Mouse (Mus musculus) embryonic facial prominence, embryonic 15.5 days (tissue): ENCODE data around the gene C87436. TPM values are rescaled to one million over a fixed set of nuclear protein-coding genes. Genes with fewer than 3 reads are reported as not detected.

ENCODE experiments used
- ATAC-seq: fragments of 200-750 bp; cut with Nextera tagmentation; 2 replicates; pipeline ENCODE4 v1.8.0; 2017; ENCODE audit warnings: low read depth, moderate TSS enrichment; ENCODE audit not compliant: insufficient number of reproducible peaks, low FRiP score, low TSS enrichment
- H3K27ac ChIP-seq: fragments of 300-500 bp; sonication (generic); replicated peaks from 2 replicates; pipeline ENCODE4 v1.5.1; 2015; ENCODE audit warnings: mild to moderate bottlenecking, inconsistent platforms
- H3K27me3 ChIP-seq: fragments of 300-500 bp; sonication (generic); 2 replicates; pipeline ENCODE4 v1.6.1; 2015; ENCODE audit warnings: inconsistent platforms
- H3K36me3 ChIP-seq: fragments of 300-500 bp; sonication (generic); 2 replicates; pipeline ENCODE4 v1.6.1; 2015; ENCODE audit warnings: mild to moderate bottlenecking, inconsistent platforms
- H3K4me1 ChIP-seq: fragments of 300-500 bp; sonication (generic); 2 replicates; pipeline ENCODE4 v1.6.1; 2015; ENCODE audit warnings: inconsistent platforms
- H3K4me2 ChIP-seq: fragments of 300-500 bp; sonication (generic); replicated peaks from 2 replicates; pipeline ENCODE4 v1.6.1; 2015; ENCODE audit warnings: mild to moderate bottlenecking, inconsistent platforms
- H3K4me3 ChIP-seq: fragments of 300-500 bp; sonication (generic); replicated peaks from 2 replicates; pipeline ENCODE4 v1.5.1; 2015; ENCODE audit warnings: mild to moderate bottlenecking, inconsistent platforms
- H3K9ac ChIP-seq: fragments of 300-500 bp; sonication (generic); 2 replicates; pipeline ENCODE4 v1.6.1; 2015; ENCODE audit warnings: inconsistent platforms
- H3K9me3 ChIP-seq: fragments of 300-500 bp; sonication (generic); replicated peaks from 2 replicates; pipeline ENCODE4 v1.6.1; 2016; ENCODE audit warnings: inconsistent platforms
- WGBS: fragments of 180-500 bp; shearing (Covaris S2); methylation state at CpG from one replicate; pipeline ENCODE4 v1.1.7; 2015; 5-methylcytosine and 5-hydroxymethylcytosine counted together
- polyA plus RNA-seq: library from polyadenylated mRNA; unstranded; fragments of >200 nt; fragmentation: Nextera tagmentation; extraction: Ambion mirVana; gene quantifications from 2 replicates; pipeline ENCODE4 v1.2.1, GENCODE M21; 2015

The C87436 gene
- polyA plus RNA-seq, 1 experiment from 2014 or later = 26.8 TPM

DNA sequence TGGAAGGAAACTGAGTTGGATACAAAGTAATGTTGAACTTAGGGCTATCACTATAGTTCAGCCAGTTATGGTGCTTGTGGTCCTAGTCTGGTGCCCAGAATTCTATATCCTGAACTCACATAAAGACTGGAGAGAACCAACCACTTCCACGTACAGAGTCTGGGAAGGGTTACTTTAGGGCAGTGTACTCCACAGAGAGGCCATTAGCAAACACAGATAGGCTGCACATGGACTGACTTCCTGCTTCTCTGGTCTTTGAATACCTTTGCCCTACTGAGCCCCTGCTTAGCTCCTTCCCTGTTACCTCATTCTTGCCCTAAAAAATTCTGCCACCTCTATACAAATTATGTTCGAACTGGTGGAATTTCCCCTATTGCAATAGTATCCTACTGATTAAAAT lies 38.2 kb upstream of the C87436 start:
- no peak overlapping the region for H3K9ac ChIP-seq
- H3K27ac ChIP-seq = no peak overlapping the region
- no peak for ATAC-seq
- WGBS = 78% methylated on average over 2 of the region's 2 CpGs
- H3K4me2 ChIP-seq = no peak overlapping the region
- no peaks in the 10 kb centered on the region for H3K36me3 ChIP-seq
- peaks cover 24% of the 10 kb centered on the region for H3K4me1 ChIP-seq
- no peaks in the 10 kb centered on the region for H3K27me3 ChIP-seq
- H3K9me3 ChIP-seq = no peaks in the 10 kb centered on the region
- no peak overlapping the region for H3K4me3 ChIP-seq

DNA sequence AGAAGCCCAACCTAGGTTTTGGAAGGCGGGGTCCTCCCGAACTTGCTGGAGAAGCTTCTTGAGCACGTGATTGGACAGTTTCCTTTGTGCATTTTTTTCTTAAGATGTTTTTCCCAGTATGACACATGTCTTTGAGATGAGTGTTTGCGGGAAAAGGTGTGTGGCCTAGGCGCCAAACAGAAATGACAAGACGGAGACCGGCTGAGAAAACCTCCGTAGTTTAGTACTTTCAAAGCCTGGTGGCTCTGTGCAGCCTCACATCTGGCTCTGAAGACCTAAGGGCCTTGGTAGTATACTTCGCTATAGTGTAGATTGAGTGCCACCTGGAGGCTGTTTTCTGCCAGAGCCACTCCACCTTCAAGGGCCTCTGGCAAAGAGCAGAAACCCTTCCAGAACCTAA lies 37.2 kb upstream of the C87436 start:
- Histone ChIP-seq H3K4me3 (peak overlapping the region; percentile 35), H3K27me3 (no peaks in the 10 kb centered on the region), H3K9ac (no peak overlapping the region), H3K27ac (0 out of 2 replicates have a peak overlapping the region, but pooled peaks have one; percentile 48), H3K36me3 (no peaks in the 10 kb centered on the region), H3K4me1 (peaks cover 17% of the 10 kb centered on the region), H3K4me2 (peak overlapping the region; percentile 45), H3K9me3 (no peaks in the 10 kb centered on the region)
- ATAC-seq = no peak
- WGBS = 3% methylated on average over 9 of the region's 9 CpGs

- peak overlapping the region; percentile 100 for H3K27ac ChIP-seq
- H3K9me3 ChIP-seq = no peaks in the 10 kb centered on the region
- WGBS = 30% methylated on average over 12 of the region's 12 CpGs
- ATAC-seq = no peak
- H3K4me2 ChIP-seq = peak overlapping the region; percentile 51
- peak overlapping the region; percentile 91; the same call in 1 of the 2 replicates for H3K9ac ChIP-seq
- H3K36me3 ChIP-seq = no peaks in the 10 kb centered on the region
- H3K27me3 ChIP-seq = no peaks in the 10 kb centered on the region
- H3K4me1 ChIP-seq = 0 out of 2 replicates have a peak, but pooled peaks cover 6% of the 10 kb centered on the region
- H3K4me3 ChIP-seq = peak overlapping the region; percentile 64
Observed at GRCm38 (mm10) chr6:86402681-86403607, 35.2 kb upstream of the C87436 start.

GRCm38 (mm10) chr6:86403728-86404099 lies 34.5 kb upstream of the C87436 start:
- Histone ChIP-seq H3K9ac (peak overlapping the region; percentile 91), H3K4me3 (peak overlapping the region; percentile 64), H3K36me3 (no peaks in the 10 kb centered on the region), H3K27me3 (no peaks in the 10 kb centered on the region), H3K9me3 (no peaks in the 10 kb centered on the region), H3K4me1 (0 out of 2 replicates have a peak, but pooled peaks cover 6% of the 10 kb centered on the region), H3K4me2 (peak overlapping the region; percentile 51), H3K27ac (peak overlapping the region; percentile 100)
- peak; percentile 78 for ATAC-seq
- WGBS = under 1% methylated on average over 15 of the region's 15 CpGs

GRCm38 (mm10) chr6:86404100-86404861 lies 33.9 kb upstream of the C87436 start, which contains the start of gene Tia1:
Gene Tia1 (plus strand): TSS chr6:86404219.
- Histone ChIP-seq H3K36me3 (no peaks in the 10 kb centered on the region), H3K4me2 (peak within 1 kb of the TSS; percentile 51), H3K9ac (peak within 1 kb of the TSS; percentile 91), H3K27me3 (no peaks in the 10 kb centered on the region), H3K4me3 (peak within 1 kb of the TSS; percentile 64), H3K4me1 (0 out of 2 replicates have a peak, but pooled peaks cover 6% of the 10 kb centered on the region), H3K9me3 (no peaks in the 10 kb centered on the region), H3K27ac (peak within 1 kb of the TSS; percentile 100)
- peak; percentile 97 for ATAC-seq
- WGBS = under 1% methylated on average over 60 of the region's 62 CpGs

DNA sequence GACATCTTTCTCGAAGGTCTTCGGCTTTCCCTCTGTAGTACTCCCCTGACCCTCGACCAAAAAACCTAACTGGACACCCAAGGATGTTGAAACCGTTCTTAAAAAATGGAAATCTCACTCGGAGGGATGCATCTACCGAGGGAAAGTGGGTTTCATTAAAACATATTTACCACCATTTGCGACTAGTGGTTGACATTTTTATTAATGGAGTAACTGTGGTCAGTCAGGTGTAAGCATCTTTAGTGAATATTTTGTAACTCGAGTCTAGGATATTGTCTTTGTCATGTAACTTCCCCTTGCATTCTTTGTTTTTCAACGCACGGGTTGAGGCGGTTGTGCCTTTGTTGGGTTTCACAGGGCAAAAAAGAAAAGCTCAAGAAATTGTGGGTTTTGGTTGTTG lies 33.2 kb upstream of the C87436 start:
- H3K4me2 ChIP-seq = peak overlapping the region; percentile 51
- WGBS = under 1% methylated on average over 11 of the region's 11 CpGs
- H3K27me3 ChIP-seq = no peaks in the 10 kb centered on the region
- peak overlapping the region; percentile 91 for H3K9ac ChIP-seq
- peak overlapping the region; percentile 100 for H3K27ac ChIP-seq
- H3K9me3 ChIP-seq = no peaks in the 10 kb centered on the region
- 0 out of 2 replicates have a peak, but pooled peaks cover 6% of the 10 kb centered on the region for H3K4me1 ChIP-seq
- H3K4me3 ChIP-seq = peak overlapping the region; percentile 64
- no peaks in the 10 kb centered on the region for H3K36me3 ChIP-seq
- no peak for ATAC-seq

DNA sequence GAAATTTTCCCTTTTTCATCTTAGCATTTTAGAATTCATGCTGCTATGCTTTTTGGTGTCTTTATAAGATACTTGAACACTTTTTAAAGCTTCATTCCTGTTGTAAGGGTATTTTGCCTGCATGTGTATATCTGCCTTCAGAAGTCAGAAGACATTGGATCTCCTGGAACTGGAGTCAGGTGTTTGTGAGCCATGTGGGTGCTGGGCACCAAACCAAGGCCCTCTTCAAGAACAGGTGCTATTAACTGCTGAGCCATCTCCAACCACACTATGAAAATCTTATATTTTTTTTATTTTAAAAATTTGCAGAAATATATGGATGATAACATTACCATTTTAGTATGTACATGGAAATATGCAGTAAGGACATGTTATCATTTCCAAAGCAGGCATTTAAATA lies 31.9 kb upstream of the C87436 start:
- Histone ChIP-seq H3K9ac (no peak overlapping the region), H3K9me3 (no peaks in the 10 kb centered on the region), H3K36me3 (no peaks in the 10 kb centered on the region), H3K27me3 (no peaks in the 10 kb centered on the region), H3K4me3 (no peak overlapping the region), H3K4me1 (0 out of 2 replicates have a peak, but pooled peaks cover 2% of the 10 kb centered on the region), H3K4me2 (0 out of 2 replicates have a peak overlapping the region, but pooled peaks have one; percentile 15), H3K27ac (no peak overlapping the region)
- no peak for ATAC-seq

- Histone ChIP-seq H3K9ac (no peak overlapping the region), H3K27ac (no peak overlapping the region), H3K4me1 (no peaks in the 10 kb centered on the region), H3K4me2 (no peak overlapping the region), H3K36me3 (peaks cover 71% of the 10 kb centered on the region), H3K27me3 (no peaks in the 10 kb centered on the region), H3K4me3 (no peak overlapping the region), H3K9me3 (no peaks in the 10 kb centered on the region)
- ATAC-seq = no peak
- WGBS = 88% methylated on average over 6 of the region's 6 CpGs
Observed at GRCm38 (mm10) chr6:86418711-86419110, 19.5 kb upstream of the C87436 start.

- ATAC-seq = no peak
- H3K9ac ChIP-seq = no peak overlapping the region
- no peaks in the 10 kb centered on the region for H3K4me1 ChIP-seq
- H3K27ac ChIP-seq = no peak overlapping the region
- WGBS = 90% methylated on average over 3 of the region's 3 CpGs
- H3K9me3 ChIP-seq = no peaks in the 10 kb centered on the region
- no peaks in the 10 kb centered on the region for H3K27me3 ChIP-seq
- peaks cover 69% of the 10 kb centered on the region for H3K36me3 ChIP-seq
- no peak overlapping the region for H3K4me3 ChIP-seq
- no peak overlapping the region for H3K4me2 ChIP-seq
Observed at GRCm38 (mm10) chr6:86419239-86419638, 18.9 kb upstream of the C87436 start.

GRCm38 (mm10) chr6:86420491-86420890 lies 17.7 kb upstream of the C87436 start:
- Histone ChIP-seq H3K27ac (no peak overlapping the region), H3K4me1 (no peaks in the 10 kb centered on the region), H3K9me3 (no peaks in the 10 kb centered on the region), H3K9ac (no peak overlapping the region), H3K4me2 (no peak overlapping the region), H3K36me3 (peaks cover 70% of the 10 kb centered on the region), H3K27me3 (no peaks in the 10 kb centered on the region), H3K4me3 (no peak overlapping the region)
- 81% methylated on average over 6 of the region's 6 CpGs for WGBS
- ATAC-seq = no peak

DNA sequence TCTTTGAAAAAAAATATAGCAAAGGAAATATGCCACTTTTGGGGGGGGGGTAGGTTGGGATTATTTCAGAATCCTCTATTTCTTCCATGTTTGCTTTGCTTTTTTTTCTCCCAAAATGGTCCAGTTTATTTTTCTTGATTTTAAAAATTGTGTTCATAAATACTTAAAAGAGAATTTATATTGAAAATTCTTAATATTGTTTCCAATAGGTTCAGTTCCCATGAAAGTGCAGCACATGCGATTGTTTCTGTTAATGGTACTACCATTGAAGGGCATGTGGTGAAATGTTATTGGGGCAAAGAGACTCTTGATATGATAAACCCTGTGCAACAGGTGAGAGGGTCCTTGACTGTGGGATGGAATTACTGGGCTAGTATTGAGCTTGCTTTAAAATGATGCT lies 11.8 kb upstream of the C87436 start, which contains the start of gene Gm44790:
TSS of gene Gm44790 (plus strand) at position 301 of the 400 bp plus-strand sequence.
- no peak for ATAC-seq
- Histone ChIP-seq H3K9ac (no peak within 1 kb of the TSS), H3K4me1 (no peaks in the 10 kb centered on the region), H3K4me2 (no peak within 1 kb of the TSS), H3K27ac (no peak within 1 kb of the TSS), H3K27me3 (no peaks in the 10 kb centered on the region), H3K4me3 (no peak within 1 kb of the TSS), H3K9me3 (no peaks in the 10 kb centered on the region), H3K36me3 (peaks cover 58% of the 10 kb centered on the region)
- WGBS = 93% methylated on average over 1 of the region's 1 CpGs
